Mouse (Mus musculus): ENCODE measurements around the gene Daxx. TPM values are rescaled to one million over a fixed set of nuclear protein-coding genes. Genes with fewer than 3 reads are reported as not detected.
A peak's percentile ranks its signal among the peaks of the same experiment; 100 is the strongest.
"Not testable (repeated sequence)": the region's sequence is repeated elsewhere in the genome, so short reads cannot be mapped to it uniquely, and the experiment has no call there.

The Daxx gene
- 10 to 100 TPM; 29.6 to 32.9 TPM for total RNA-seq (2021)
- long read RNA-seq, transcript Daxx-201 (8 exons, 2,581 nt), result major isoform, 23 of 25 reads
- long read RNA-seq, partial matches to known transcripts, result 0 of 25 reads
- long read RNA-seq, other reads (novel, unspliced or antisense), result 2 of 25 reads

DNA sequence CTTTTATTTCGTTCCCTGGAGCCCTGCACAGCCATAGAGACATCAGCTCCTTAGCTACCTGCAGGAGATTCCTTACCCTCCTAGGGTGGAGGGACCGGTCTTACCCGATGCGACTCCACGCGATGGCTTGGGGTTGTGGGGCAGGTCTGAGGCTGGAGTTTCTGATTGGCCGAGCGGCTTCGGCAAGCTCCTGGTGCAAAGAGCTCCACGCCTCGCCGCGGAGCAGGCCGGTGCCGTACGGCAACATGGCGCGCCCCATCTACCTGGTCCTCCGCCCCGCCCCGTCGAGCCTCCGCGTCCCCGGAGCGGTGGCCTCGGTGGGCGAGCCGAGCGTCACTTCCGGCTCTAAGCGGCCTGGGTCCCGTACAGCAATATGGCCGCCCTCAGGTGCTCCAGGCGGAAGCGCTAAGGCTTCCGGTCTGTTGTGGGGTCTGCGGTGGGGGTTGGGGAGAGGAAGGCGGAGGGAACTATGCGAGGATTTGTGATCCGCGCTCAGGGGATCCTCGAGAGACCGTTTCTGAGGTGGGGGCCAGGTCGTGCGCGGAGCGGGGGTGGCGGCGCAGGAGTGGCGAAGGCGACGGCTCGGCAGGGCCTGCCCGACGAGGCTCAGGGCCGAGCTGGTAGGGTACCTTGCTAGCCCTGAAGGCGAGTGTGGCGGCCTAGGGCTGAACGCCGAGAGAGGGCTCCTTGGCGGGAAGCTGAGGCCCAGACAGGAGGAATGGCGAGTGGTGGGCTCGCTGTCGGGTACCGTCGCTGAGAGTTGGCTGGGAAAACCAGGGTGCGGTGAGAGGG lies at the start of gene Daxx:
Gene Daxx, plus strand, starts transcription at position 338 of the 792 bp plus-strand sequence.
- peak; percentile 99 for DNase-seq (ENCODE audit: low spot score in 2 of 2)

DNA sequence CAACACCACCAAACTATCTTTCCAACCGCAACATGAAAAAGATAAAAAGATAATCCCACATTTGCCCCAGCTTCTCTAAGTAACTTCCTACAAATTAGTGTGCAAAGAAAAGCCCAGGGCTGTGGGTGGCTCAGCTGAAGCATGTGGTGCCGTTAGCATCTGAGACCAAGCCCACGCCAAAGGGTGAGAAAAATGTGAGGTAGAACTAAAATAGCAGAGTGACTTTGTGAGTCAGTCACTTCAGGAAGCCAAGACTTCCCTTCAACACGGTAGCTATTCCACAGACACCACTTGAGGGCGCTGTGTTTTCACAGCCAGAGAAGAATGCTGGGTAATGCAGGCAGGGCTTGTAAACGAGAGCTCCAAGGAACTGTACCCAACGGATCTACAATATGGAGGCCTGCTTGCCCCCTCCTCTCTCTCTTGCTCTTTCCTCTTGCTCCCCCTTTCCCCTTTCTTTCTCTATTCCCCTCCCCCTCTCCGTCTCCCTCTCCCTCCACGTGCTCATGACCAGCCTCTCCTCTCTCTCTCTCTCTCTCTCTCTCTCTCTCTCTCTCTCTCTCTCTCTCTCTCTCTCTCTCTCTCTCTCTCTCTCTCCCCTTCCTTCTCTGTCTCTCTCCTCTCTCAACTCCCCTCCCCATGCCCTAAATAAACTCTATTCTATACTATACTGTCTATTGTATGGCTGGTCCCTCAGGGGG lies 43.7 kb upstream of the Daxx start:
- peak; percentile 64 to 86 for DNase-seq (ENCODE audit: low spot score in 2 of 2)

DNA sequence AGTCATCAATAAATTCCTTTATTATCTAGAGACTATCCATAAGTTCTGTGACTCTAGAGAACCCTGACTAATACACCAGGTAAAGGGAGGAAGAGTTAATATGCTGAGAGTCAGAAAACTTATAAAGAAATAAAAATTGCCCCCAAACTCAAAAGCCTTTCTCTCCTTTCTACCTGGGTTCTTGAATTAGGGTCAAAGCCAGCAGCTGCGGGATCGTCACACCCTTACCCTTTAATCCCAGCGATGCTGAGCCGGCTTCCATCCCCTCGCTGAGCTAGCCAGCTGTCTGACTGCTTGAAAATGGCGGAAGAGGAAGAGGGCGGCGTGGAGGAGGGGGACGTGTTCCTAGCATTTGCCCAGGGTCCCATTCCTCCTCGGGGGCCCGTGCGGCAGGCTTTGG lies 35.7 kb upstream of the Daxx start, which contains the start of gene Gm7029:
Gene Gm7029, plus strand, starts transcription at position 301 of the 400 bp plus-strand sequence.
- DNase-seq (ENCODE audit: low spot score in 2 of 2), result not testable (repeated sequence)

DNA sequence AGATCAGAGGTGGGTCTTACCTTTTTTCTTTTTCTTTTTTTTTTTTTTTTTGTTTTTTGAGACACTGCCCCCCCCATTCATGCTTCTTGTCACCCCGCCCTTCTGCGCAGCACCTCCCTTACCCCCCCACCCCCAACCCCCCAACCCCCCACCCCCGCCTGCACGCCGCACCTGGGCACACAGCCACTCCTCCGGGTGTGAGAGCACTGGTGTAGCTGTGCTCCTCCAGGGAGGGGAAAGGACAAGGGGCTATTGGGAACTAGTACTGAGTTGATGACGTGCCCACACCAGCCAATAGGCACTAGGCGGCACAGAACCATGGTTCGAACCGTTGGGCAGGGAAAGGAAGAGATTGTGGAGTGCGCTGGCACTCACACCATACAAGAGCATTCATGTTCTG lies 34.8 kb upstream of the Daxx start:
- DNase-seq (ENCODE audit: low spot score in 2 of 2), result no peak

DNA sequence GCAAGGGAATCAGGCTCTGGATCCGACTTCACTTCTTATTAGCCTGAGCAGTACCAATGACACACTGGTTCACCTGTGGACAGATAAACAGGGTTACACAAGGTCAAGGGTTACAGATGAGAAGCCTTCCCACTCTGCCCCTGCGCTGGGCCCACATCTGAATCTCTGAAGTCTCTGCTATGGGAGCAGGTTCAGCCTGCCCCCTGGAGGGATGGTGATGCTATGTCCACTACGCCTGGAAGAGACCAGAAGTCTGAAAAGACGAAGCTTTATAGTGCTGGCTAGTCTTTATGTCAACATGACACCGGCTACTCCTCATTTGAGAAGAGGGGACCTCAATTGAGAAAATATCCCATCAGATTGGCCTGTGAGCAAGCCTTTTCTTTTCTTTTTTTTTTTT lies 33.4 kb upstream of the Daxx start:
- DNase-seq (ENCODE audit: low spot score in 2 of 2), result not testable (repeated sequence)

DNA sequence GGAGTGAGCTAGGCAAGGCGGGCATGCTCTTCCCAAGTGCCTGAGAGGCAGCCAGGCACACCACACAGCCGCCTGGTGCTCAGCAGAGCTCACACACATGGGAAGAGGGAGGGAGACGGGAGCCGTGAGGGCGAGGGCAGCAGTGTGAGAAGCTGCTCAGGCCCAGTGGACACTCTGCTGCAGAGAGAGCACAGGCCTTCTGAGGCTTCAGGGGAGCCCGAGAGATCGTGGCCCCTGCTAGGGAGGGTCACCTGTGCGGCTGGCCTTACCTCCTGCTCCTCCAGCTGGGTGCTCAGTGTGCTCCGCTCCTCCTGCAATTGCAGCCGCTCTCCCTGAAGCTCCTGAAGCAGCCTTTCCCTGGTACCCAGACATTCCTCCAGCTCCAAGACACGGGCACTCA lies 24.9 kb upstream of the Daxx start:
- DNase-seq (ENCODE audit: low spot score in 2 of 2), result not testable (repeated sequence)

DNA sequence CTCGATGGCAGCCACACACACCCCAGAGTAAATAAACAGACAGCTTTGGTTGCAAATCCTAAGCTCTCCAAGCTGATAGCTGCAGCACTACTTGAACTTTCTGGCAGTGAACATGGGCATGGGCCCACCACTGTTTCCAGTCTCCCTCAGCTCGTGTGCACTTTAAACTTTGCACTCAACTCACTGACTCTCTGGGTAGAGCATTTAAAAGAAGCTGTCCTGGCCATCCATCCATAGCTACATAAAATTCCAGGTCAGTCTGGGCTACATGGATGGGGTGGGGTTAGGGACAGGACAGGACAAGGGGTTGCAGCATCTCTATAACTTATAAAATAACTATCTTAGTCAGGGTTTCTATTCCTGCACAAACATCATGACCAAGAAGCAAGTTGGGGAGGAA lies 21.4 kb upstream of the Daxx start:
- not testable (repeated sequence) for DNase-seq (ENCODE audit: low spot score in 2 of 2)

DNA sequence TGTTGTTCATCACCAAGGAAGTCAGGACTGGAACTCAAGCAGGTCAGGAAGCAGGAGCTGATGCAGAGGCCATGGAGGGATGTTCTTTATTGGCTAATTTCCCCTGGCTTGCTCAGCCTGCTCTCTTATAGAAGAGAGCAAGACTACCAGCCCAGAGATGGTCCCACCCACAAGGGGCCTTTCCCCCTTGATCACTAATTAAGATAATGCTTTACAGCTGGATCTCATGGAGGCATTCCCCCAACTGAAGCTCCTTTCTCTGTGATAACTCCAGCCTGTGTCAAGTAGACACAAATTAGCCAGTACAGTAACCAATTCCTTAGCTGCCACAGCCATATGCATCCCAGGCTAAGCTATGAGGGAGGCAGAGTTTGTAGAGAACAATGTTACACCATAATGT lies 21.0 kb upstream of the Daxx start:
- DNase-seq (ENCODE audit: low spot score in 2 of 2), result not testable (repeated sequence)

DNA sequence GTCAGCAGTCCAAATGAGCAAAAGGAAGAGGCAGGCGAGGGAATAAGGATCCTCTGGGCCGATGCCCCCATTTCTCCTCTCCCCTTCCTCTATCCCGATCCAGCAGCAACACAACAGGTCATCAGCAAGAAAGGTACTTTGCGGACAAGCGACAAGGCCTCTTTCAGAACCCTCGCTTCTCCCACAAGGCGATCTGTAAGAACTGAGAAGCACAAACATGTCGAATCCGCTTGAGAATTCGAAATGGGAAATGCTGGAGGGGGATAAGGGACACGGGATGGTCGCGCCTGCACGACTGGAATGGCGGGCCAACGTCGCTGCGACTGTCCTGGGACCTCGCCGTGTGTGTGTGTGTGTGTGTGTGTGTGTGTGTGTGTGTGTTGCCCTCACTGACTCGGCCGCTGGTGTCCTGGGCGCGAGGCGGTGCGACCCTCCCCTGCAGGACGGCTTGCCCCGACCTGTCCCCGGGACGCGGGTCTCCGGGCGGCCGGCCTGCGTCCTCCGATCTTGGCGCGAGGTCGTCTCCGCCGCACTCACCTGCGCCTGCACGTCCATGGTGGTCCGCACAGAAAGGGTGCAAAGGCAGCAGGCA lies 19.2 kb upstream of the Daxx start:
- not testable (repeated sequence) for DNase-seq (ENCODE audit: low spot score in 2 of 2)

DNA sequence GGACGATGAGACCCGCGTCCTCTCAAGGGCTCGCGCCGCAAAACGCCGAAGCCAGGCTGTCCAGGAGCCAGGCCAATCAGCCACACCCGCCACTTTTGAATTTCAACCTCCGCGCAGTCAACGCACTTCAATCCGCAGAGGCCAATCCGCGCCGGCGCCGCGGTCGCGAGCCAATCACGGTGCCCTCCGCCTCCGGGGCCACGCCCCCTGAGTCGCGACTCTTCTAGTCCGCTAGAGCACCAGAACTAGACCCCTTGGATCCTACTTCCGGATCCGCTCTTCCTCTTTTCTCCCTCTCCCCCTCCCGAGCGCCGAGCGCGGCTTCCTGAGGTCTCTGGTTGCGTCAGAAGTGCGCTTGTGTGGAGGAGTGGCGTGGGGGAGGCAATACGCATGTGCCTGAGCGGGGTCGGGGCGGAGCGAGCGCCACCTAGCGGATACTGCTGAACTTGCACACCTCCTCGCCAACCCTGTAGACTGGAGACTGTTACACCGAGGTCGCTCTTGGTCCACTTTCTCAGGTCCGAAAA lies 18.6 kb upstream of the Daxx start, which contains the start of gene Kifc1:
Gene Kifc1, minus strand, starts transcription at position 129 of the 527 bp plus-strand sequence.
- DNase-seq (ENCODE audit: low spot score in 2 of 2), result peak; percentile 99 to 100

DNA sequence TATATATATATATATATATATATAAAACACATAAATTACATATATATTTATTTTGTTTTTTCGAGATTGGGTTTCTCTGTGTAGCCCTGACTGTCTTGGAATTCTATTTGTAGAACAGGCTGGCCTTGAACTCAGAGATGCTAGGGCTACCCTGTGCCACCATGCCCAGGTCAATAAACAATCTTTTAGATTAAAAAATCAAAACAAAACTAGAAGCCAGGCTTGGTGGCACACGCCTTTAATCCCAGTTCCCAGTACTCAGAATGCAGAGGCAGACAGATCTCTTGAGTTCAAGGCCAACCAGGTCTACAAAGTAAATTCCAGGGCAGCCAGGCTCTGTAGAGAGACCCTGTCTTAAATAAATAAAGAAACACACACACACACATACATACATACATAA lies 17.9 kb upstream of the Daxx start:
- no peak for DNase-seq (ENCODE audit: low spot score in 2 of 2)

DNA sequence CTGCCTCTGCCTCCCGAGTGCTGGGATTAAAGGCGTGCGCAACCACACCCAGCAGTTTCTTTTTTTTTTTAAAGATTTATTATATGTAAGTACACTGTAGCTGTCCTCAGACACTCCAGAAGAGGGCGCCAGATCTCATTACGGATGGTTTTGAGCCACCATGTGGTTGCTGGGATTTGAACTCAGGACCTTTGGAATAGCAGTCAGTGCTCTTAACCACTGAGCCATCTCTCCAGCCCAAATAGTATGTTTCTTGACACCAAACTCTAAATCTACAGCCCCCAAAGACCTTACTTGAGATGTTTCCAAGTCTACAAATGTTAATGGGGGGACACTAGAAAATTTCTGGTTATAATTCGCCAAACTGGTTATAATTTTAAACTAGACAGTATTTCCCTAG lies 17.3 kb upstream of the Daxx start:
- not testable (repeated sequence) for DNase-seq (ENCODE audit: low spot score in 2 of 2)

DNA sequence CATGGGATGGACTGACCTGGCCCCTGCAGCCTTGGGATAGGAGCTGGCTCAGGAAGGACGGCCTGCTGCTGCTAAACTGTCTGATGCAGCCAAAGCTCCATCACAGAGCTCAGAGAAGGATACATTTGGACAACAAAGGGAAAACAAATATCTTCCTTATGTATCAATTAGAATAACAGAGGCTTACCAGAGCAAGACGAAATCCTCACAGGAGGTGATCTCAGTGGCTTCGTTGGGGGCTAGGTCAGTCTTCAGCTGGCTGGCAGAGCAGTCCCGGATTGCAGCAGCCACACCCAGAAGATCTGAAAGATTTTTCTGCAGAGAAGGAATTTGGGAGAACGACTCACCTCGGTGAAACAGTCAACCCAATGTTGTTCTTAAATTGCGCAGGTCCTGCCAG lies 16.8 kb upstream of the Daxx start:
- no peak for DNase-seq (ENCODE audit: low spot score in 2 of 2)

DNA sequence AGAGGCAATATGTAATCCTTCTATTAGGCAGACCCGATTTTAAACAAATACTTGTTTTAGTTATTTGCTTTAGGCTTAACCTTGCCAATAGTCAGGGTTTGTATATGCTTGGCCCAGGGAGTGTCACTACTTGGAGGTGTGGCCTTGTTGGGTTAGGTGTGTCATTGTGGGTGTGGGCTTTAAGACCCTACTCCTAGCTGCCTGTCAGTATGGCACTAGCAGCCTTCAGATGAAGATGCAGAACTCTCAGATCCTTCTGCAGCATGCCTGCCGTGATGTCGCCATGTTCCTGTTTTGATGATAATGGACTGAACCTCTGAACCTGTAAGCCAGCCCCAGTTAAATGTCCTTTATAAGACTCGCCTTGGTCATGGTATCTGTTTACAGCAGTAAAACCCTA lies 16.2 kb upstream of the Daxx start:
- DNase-seq (ENCODE audit: low spot score in 2 of 2), result not testable (repeated sequence)

DNA sequence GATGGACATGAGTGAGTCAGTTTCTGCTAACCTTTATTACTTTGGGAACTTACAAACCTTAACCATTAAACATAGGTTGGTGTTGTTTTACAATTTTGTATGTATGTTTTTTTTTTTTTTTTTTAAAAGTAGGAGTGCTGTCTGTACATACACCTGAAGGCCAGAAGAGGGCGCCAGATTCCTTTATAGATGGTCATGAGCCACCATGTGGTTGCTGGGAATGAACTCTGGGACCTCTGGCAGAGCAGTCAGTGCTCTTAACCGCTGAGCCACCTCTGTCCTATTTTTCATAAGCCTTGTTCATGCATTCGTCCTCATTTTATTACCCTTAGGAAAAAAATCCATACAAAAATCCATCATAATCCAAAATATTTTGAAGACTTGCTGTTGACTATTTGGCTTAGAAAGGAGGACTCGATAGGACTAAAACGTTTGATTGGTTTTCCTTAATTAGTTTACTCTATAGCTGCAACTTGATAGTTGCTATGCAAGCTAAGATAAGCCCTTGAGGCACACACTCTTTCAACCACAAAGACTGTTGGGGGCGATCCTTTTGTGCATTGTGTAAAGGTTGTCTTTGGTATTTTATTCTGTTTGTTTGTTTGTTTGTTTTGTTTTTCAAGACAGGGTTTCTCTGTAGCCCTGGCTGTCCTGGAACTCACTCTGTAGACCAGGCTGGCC lies 12.0 kb upstream of the Daxx start:
- no peak for DNase-seq (ENCODE audit: low spot score in 2 of 2)

DNA sequence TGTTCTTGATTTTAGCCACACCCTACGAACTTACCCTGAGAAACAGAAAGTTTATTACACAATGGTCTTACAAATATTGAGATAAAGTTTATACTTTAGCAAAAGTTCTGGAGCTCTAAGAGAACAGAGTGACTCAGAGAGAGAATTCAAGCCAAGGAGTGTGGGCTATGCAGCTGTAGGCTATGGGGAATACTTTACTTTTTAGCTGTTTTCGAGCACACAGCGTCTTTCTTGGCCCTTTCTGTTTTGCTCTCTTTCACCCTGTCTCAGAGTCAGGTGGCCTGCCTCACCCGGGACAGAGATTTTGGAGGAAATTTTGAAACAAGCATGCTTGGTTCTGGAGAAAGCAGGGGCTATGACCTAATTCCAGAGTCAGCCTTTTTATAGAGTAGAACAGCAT lies 11.0 kb upstream of the Daxx start:
- DNase-seq (ENCODE audit: low spot score in 2 of 2), result not testable (repeated sequence)

DNA sequence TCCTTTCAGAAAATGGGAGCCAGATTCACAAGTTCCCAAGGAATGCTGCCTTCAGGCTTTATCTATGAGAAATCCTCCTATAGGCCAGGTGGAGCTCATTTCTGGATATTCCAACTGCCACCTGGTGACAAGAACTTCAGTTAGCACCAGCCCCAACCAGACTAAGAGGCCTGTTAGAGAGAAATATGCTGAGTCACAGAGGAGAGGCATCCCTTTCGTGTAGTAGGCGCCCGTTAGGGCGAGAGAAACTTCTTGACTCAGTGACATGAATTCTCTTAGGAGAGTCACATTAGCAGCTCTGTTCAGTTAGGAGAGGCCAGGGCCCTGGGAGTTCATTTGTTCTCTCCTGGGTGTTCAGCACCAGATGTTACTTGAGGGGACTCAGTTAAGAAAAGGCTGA lies 9.6 kb upstream of the Daxx start:
- no peak for DNase-seq (ENCODE audit: low spot score in 2 of 2)

DNA sequence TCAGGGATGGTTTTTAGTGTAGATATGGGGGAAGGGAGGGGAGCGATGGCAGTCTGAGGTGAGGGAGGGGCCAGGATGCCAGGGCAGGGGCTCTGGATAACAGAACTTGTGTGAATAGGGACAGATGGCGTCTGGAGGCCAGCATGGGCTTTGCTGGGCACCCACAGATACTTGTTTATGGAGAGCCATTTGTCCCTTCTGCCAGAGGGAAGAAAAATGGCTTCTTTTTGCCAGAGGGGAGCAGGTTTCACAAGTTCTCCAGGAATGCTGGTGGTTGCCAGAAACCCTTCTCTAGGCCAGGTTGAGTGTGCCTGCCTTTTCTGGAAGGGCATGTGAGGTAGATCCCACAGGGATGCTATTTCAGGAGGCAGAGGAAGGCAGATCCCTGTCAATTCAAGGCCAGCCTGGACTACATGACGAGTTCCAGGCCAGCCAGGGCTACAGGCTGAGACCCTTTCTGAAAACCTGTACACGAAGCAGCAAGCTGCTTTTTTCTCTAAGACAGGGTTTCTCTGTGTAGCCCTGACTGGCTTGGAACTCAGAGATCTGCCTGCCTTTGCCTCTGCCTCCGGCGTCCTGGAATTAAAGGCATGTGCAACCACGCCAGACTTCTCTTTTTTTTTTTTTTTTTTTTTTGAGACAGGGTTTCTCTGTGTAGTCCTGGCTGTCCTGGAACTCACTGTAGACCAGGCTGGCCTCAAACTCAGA lies 8.8 kb upstream of the Daxx start:
- DNase-seq (ENCODE audit: low spot score in 2 of 2), result no peak

DNA sequence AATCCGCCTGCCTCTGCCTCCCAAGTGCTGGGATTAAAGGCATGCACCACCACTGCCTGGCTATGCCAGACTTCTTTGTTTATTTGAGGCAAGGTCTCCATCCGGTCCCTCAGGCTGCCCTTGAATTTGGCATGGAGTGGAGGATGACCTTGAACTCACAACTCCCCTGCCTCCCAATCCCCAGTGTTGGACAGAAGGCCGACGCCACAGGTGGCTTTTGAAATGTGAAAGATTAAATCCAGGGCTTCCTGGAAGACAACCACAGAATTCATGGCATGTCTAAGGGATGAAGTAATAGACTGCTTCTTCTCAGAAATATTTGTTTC lies 8.3 kb upstream of the Daxx start:
- no peak for DNase-seq (ENCODE audit: low spot score in 2 of 2)

DNA sequence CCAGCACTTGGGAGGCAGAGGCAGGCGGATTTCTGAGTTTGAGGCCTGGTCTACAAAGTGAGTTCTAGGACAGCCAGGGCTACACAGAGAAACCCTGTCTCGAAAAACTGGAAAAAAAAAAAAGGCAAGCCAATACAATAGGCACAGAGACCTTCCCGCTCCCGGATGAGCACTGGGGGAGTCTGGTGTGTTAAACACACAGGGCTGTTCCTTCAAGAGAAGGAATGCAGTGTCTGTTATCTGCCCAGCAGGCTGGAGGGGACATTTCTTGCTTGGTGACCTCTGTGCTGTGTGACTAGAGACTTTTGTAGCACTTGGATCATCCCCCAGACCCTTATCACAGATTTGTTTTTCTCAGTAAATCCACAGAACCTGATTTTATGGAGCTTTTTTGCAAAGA lies 7.6 kb upstream of the Daxx start:
- no peak for DNase-seq (ENCODE audit: low spot score in 2 of 2)

DNA sequence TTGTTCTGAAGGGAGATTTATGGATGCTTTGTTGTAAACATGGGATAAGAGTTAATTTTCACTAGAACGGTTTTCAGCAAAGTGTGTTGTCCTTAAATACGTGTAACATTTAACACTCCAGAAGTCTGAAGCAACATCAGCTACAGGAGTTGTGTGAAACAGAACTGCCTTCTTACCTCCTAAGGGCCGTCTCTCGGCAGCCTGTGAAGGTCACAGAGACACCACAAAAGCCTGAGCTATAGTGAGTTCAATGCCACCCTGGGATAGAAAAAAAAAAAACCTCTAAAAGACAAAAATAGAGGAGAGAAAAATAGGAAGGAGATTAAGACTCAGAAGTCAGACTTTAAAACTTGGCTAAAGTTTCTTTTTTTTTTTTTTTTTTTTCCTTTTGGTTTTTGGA lies 7.1 kb upstream of the Daxx start:
- DNase-seq (ENCODE audit: low spot score in 2 of 2), result no peak
